Mouse (Mus musculus): ENCODE results near the gene Hpse.

- no peak for TF ChIP-seq GATA1 (IDR thresholded peaks at IDR 0.05; ENCODE audit: low read length)
- TF ChIP-seq TAL1 (IDR thresholded peaks at IDR 0.05; ENCODE audit: low read length) = no peak
These were observed 47.6 kb downstream of the Hpse start for GRCm38 (mm10) chr5:100671897-100672296.

Measured in erythroblast, embryonic 14.5 days (primary cell).